Mouse (Mus musculus) limb, embryonic 14.5 days (tissue): Measurements from ENCODE around the gene Cldn34c3. TPM values are rescaled to one million over a fixed set of nuclear protein-coding genes. Genes with fewer than 3 reads are reported as not detected.
"Not testable (repeated sequence)": the region's sequence is repeated elsewhere in the genome, so short reads cannot be mapped to it uniquely, and the experiment has no call there.

Experiments
- ATAC-seq: fragments of 200-750 bp; cut with Nextera tagmentation; 2 replicates; pipeline ENCODE4 v1.8.0; 2017; ENCODE audit warnings: low read depth, moderate number of reproducible peaks, moderate TSS enrichment; ENCODE audit not compliant: low FRiP score
- DNase-seq: peaks from one replicate; pipeline ENCODE4 v3.0.0-alpha.2; 2015; ENCODE audit warnings: low spot score
- H3K27ac ChIP-seq: fragments of 300-500 bp; sonication (generic); replicated peaks from 2 replicates; pipeline ENCODE4 v1.5.1; 2014; ENCODE audit warnings: low read depth, mild to moderate bottlenecking, low read length, moderate library complexity, mixed read lengths
- H3K27me3 ChIP-seq: fragments of 300-500 bp; sonication (generic); 2 replicates; pipeline ENCODE4 v1.6.1; 2014; ENCODE audit warnings: low read length, mixed read lengths; ENCODE audit not compliant: control insufficient read depth, insufficient read depth
- H3K36me3 ChIP-seq: fragments of 300-500 bp; sonication (generic); 2 replicates; pipeline ENCODE4 v1.6.1; 2014; ENCODE audit warnings: mild to moderate bottlenecking, low read length, moderate library complexity, mixed read lengths; ENCODE audit not compliant: control insufficient read depth, insufficient read depth
- H3K4me1 ChIP-seq: fragments of 300-500 bp; sonication (generic); 2 replicates; pipeline ENCODE4 v1.6.1; 2014; ENCODE audit warnings: antibody characterized with exemption, low read length, mixed read lengths; ENCODE audit not compliant: control insufficient read depth, insufficient read depth
- H3K4me2 ChIP-seq: fragments of 300-500 bp; sonication (generic); replicated peaks from 2 replicates; pipeline ENCODE4 v1.6.1; 2014; ENCODE audit warnings: low read depth, mild to moderate bottlenecking, low read length, moderate library complexity; ENCODE audit not compliant: severe bottlenecking
- H3K4me3 ChIP-seq: fragments of 300-500 bp; sonication (generic); replicated peaks from 2 replicates; pipeline ENCODE4 v1.5.1; 2014; ENCODE audit warnings: low read length
- H3K9ac ChIP-seq: fragments of 300-500 bp; sonication (generic); 2 replicates; pipeline ENCODE4 v1.6.1; 2014; ENCODE audit warnings: mild to moderate bottlenecking, low read depth, low read length, moderate library complexity; ENCODE audit not compliant: severe bottlenecking
- H3K9me3 ChIP-seq: fragments of 300-500 bp; sonication (generic); 2 replicates; pipeline ENCODE4 v1.6.1; 2016; ENCODE audit warnings: low read length; ENCODE audit not compliant: control insufficient read depth
- polyA plus RNA-seq, 2 experiments: library from polyadenylated mRNA; depleted of rRNA in 1 of 2; stranded (reverse) in 1 of 2; unstranded in 1 of 2; fragments of >200 nt; fragmentation: Nextera tagmentation in 1 of 2; extraction: Ambion mirVana in 1 of 2; gene quantifications; 2 replicates each; pipeline versions ENCODE4 v1.2.1 to v1.2.3; 2012 to 2014

Gene Cldn34c3
- polyA plus RNA-seq (2012; rRNA removed) (not detected in 2 replicates), polyA plus RNA-seq (2014; fragmentation: Nextera tagmentation; extraction: Ambion mirVana) (not detected in 2 replicates)

- not testable (repeated sequence) for H3K27me3 ChIP-seq, ATAC-seq, H3K4me1 ChIP-seq, H3K4me2 ChIP-seq, H3K4me3 ChIP-seq, H3K36me3 ChIP-seq, DNase-seq, H3K27ac ChIP-seq, H3K9me3 ChIP-seq, H3K9ac ChIP-seq
These were observed at the start of gene Cldn34c3 for GRCm38 (mm10) chrX:123793365-123793764. Cldn34c3 (plus strand) TSS chrX:123793665.

Other genes starting within 250 kb of the Cldn34c3 start
- gene Cldn34c2, start 212.0 kb upstream of the Cldn34c3 start, polyA plus RNA-seq (2012; rRNA removed) = not detected in 2 replicates
- gene Cldn34c2, start 212.0 kb upstream of the Cldn34c3 start, polyA plus RNA-seq (2014; fragmentation: Nextera tagmentation; extraction: Ambion mirVana) = not detected in 2 replicates
- gene Gm17467, start 88.9 kb upstream of the Cldn34c3 start, polyA plus RNA-seq (2012; rRNA removed) = not detected in 2 replicates
- gene Gm17467, start 88.9 kb upstream of the Cldn34c3 start, polyA plus RNA-seq (2014; fragmentation: Nextera tagmentation; extraction: Ambion mirVana) = not detected in 2 replicates